Mouse (Mus musculus): ENCODE results near the gene Gm49369. TPM values are rescaled to one million over a fixed set of nuclear protein-coding genes. Genes with fewer than 3 reads are reported as not detected.
"Not testable (repeated sequence)": the region's sequence is repeated elsewhere in the genome, so short reads cannot be mapped to it uniquely, and the experiment has no call there.

Gm49369 gene
- polyA plus RNA-seq, 1 experiment from 2014 or later, result not detected

- peak; percentile 54; the same call in 1 of the 2 replicates for ATAC-seq (ENCODE audit: low FRiP score)
- no peaks in the 10 kb centered on the region for H3K9me3 ChIP-seq (replicated peaks)
- H3K36me3 ChIP-seq, result no peaks in the 10 kb centered on the region
- no peak overlapping the region for H3K4me3 ChIP-seq
- H3K9ac ChIP-seq, result no peak overlapping the region
- WGBS, result 3% methylated on average over 3 of the region's 3 CpGs
- H3K27me3 ChIP-seq, result no peaks in the 10 kb centered on the region
- H3K4me1 ChIP-seq, result peaks cover 8% of the 10 kb centered on the region
- H3K27ac ChIP-seq, result no peak overlapping the region
- no peak overlapping the region for H3K4me2 ChIP-seq (replicated peaks)
Observed at GRCm38 (mm10) chr7:142334246-142334645, 48.2 kb downstream of the Gm49369 start.

- not testable (repeated sequence) for H3K36me3 ChIP-seq; H3K27me3 ChIP-seq; H3K4me2 ChIP-seq (replicated peaks); H3K9me3 ChIP-seq (replicated peaks); ATAC-seq (ENCODE audit: low FRiP score); H3K27ac ChIP-seq; H3K9ac ChIP-seq; H3K4me3 ChIP-seq
- peaks cover 13% of the 10 kb centered on the region for H3K4me1 ChIP-seq
- WGBS, result 77% methylated on average over 4 of the region's 9 CpGs
Observed at GRCm38 (mm10) chr7:142332741-142333140, 49.7 kb downstream of the Gm49369 start.

- ATAC-seq (ENCODE audit: low FRiP score), result no peak
- Histone ChIP-seq H3K4me3 (no peak overlapping the region), H3K9ac (no peak overlapping the region), H3K27ac (no peak overlapping the region), H3K36me3 (no peaks in the 10 kb centered on the region), H3K4me2 (replicated peaks) (no peak overlapping the region), H3K4me1 (peaks cover 13% of the 10 kb centered on the region), H3K27me3 (no peaks in the 10 kb centered on the region), H3K9me3 (replicated peaks) (no peaks in the 10 kb centered on the region)
- WGBS, result 89% methylated on average over 4 of the region's 4 CpGs
Observed at GRCm38 (mm10) chr7:142331281-142331680, 51.2 kb downstream of the Gm49369 start.

GRCm38 (mm10) chr7:142330271-142330724, 52.2 kb downstream of the Gm49369 start:
- Histone ChIP-seq H3K9ac (no peak overlapping the region), H3K27ac (no peak overlapping the region), H3K9me3 (replicated peaks) (no peaks in the 10 kb centered on the region), H3K4me2 (replicated peaks) (no peak overlapping the region), H3K36me3 (no peaks in the 10 kb centered on the region), H3K27me3 (no peaks in the 10 kb centered on the region), H3K4me1 (peaks cover 13% of the 10 kb centered on the region), H3K4me3 (no peak overlapping the region)
- ATAC-seq (ENCODE audit: low FRiP score), result no peak
- 63% methylated on average over 9 of the region's 9 CpGs for WGBS

GRCm38 (mm10) chr7:142328507-142328906, 54.0 kb downstream of the Gm49369 start:
- Histone ChIP-seq H3K4me2 (replicated peaks) (no peak overlapping the region), H3K4me3 (no peak overlapping the region), H3K9me3 (replicated peaks) (no peaks in the 10 kb centered on the region), H3K4me1 (peaks cover 13% of the 10 kb centered on the region), H3K27ac (no peak overlapping the region), H3K27me3 (no peaks in the 10 kb centered on the region), H3K9ac (no peak overlapping the region), H3K36me3 (no peaks in the 10 kb centered on the region)
- ATAC-seq (ENCODE audit: low FRiP score), result no peak
- 66% methylated on average over 3 of the region's 3 CpGs for WGBS

GRCm38 (mm10) chr7:142326714-142327445, 55.6 kb downstream of the Gm49369 start:
- ATAC-seq (ENCODE audit: low FRiP score), result no peak
- Histone ChIP-seq H3K36me3 (no peaks in the 10 kb centered on the region), H3K4me2 (replicated peaks) (no peak overlapping the region), H3K9ac (no peak overlapping the region), H3K9me3 (replicated peaks) (no peaks in the 10 kb centered on the region), H3K4me1 (peaks cover 13% of the 10 kb centered on the region), H3K27me3 (no peaks in the 10 kb centered on the region), H3K27ac (no peak overlapping the region), H3K4me3 (no peak overlapping the region)
- WGBS, result 63% methylated on average over 9 of the region's 9 CpGs

- WGBS, result 85% methylated on average over 12 of the region's 12 CpGs
- Histone ChIP-seq H3K4me1 (peaks cover 8% of the 10 kb centered on the region), H3K9ac (no peak overlapping the region), H3K9me3 (replicated peaks) (no peaks in the 10 kb centered on the region), H3K27ac (no peak overlapping the region), H3K36me3 (no peaks in the 10 kb centered on the region), H3K4me2 (replicated peaks) (no peak overlapping the region), H3K27me3 (no peaks in the 10 kb centered on the region), H3K4me3 (no peak overlapping the region)
- ATAC-seq (ENCODE audit: low FRiP score), result no peak
Observed at GRCm38 (mm10) chr7:142323396-142324117, 58.9 kb downstream of the Gm49369 start.

GRCm38 (mm10) chr7:142322641-142323040, 59.8 kb downstream of the Gm49369 start:
- H3K27ac ChIP-seq, result no peak overlapping the region
- WGBS, result 85% methylated on average over 6 of the region's 6 CpGs
- no peak overlapping the region for H3K9ac ChIP-seq
- no peak overlapping the region for H3K4me3 ChIP-seq
- H3K9me3 ChIP-seq (replicated peaks), result no peaks in the 10 kb centered on the region
- H3K36me3 ChIP-seq, result no peaks in the 10 kb centered on the region
- H3K4me1 ChIP-seq, result peaks cover 5% of the 10 kb centered on the region
- ATAC-seq (ENCODE audit: low FRiP score), result no peak
- H3K4me2 ChIP-seq (replicated peaks), result no peak overlapping the region
- H3K27me3 ChIP-seq, result no peaks in the 10 kb centered on the region

- not testable (repeated sequence) for H3K4me2 ChIP-seq (replicated peaks); H3K36me3 ChIP-seq; H3K27ac ChIP-seq; ATAC-seq (ENCODE audit: low FRiP score); H3K27me3 ChIP-seq; H3K9me3 ChIP-seq (replicated peaks); H3K4me1 ChIP-seq; H3K4me3 ChIP-seq
- WGBS, result 52% methylated on average over 6 of the region's 10 CpGs
- 0 out of 2 replicates have a peak overlapping the region, but pooled peaks have one; percentile 3 for H3K9ac ChIP-seq
Observed at GRCm38 (mm10) chr7:142321637-142322306, 60.7 kb downstream of the Gm49369 start.

Other genes with a start within 250 kb of the Gm49369 start
- gene Gm39115, start 246.6 kb downstream of the Gm49369 start, polyA plus RNA-seq (2016; fragmentation: Nextera tagmentation; extraction: Ambion mirVana), result not detected in 2 replicates
- gene Gm45337, start 238.1 kb downstream of the Gm49369 start, polyA plus RNA-seq (2016; fragmentation: Nextera tagmentation; extraction: Ambion mirVana), result not detected in 2 replicates
- gene Gm29735, start 225.6 kb downstream of the Gm49369 start, polyA plus RNA-seq (2016; fragmentation: Nextera tagmentation; extraction: Ambion mirVana), result not detected in 2 replicates
- gene Gm4553, start 216.9 kb downstream of the Gm49369 start, polyA plus RNA-seq (2016; fragmentation: Nextera tagmentation; extraction: Ambion mirVana), result not detected in 2 replicates
- not detected in 2 replicates for gene Krtap5-2, start 206.7 kb downstream of the Gm49369 start, polyA plus RNA-seq (2016; fragmentation: Nextera tagmentation; extraction: Ambion mirVana)
- not detected in 2 replicates for gene Gm10153, start 192.3 kb downstream of the Gm49369 start, polyA plus RNA-seq (2016; fragmentation: Nextera tagmentation; extraction: Ambion mirVana)
- gene Krtap5-3, start 181.3 kb downstream of the Gm49369 start, polyA plus RNA-seq (2016; fragmentation: Nextera tagmentation; extraction: Ambion mirVana), result not detected in 2 replicates
- gene Gm7579, start 170.8 kb downstream of the Gm49369 start, polyA plus RNA-seq (2016; fragmentation: Nextera tagmentation; extraction: Ambion mirVana), result not detected in 2 replicates
- not detected in 2 replicates for gene Krtap5-5, start 152.7 kb downstream of the Gm49369 start, polyA plus RNA-seq (2016; fragmentation: Nextera tagmentation; extraction: Ambion mirVana)
- not detected in 2 replicates for gene Gm40460, start 141.6 kb downstream of the Gm49369 start, polyA plus RNA-seq (2016; fragmentation: Nextera tagmentation; extraction: Ambion mirVana)
- not detected in 2 replicates for gene Gm2431, start 124.3 kb downstream of the Gm49369 start, polyA plus RNA-seq (2016; fragmentation: Nextera tagmentation; extraction: Ambion mirVana)
- not detected in 2 replicates for gene Gm4559, start 108.3 kb downstream of the Gm49369 start, polyA plus RNA-seq (2016; fragmentation: Nextera tagmentation; extraction: Ambion mirVana)
- gene Krtap5-1, start 85.5 kb downstream of the Gm49369 start, polyA plus RNA-seq (2016; fragmentation: Nextera tagmentation; extraction: Ambion mirVana), result not detected in 2 replicates
- not detected in 2 replicates for gene Krtap5-4, start 79.1 kb downstream of the Gm49369 start, polyA plus RNA-seq (2016; fragmentation: Nextera tagmentation; extraction: Ambion mirVana)
- gene Ifitm10, start 8.9 kb downstream of the Gm49369 start, polyA plus RNA-seq (2016; fragmentation: Nextera tagmentation; extraction: Ambion mirVana), result 0.82 and 1.3 TPM in 2 replicates
- gene Ctsd, start 5.4 kb upstream of the Gm49369 start, polyA plus RNA-seq (2016; fragmentation: Nextera tagmentation; extraction: Ambion mirVana), result 213 and 215 TPM in 2 replicates
- 0.30 TPM in 1 of 2 replicates, not detected in the other for gene Syt8, start 52.2 kb upstream of the Gm49369 start, polyA plus RNA-seq (2016; fragmentation: Nextera tagmentation; extraction: Ambion mirVana)
- gene Tnni2, start 59.1 kb upstream of the Gm49369 start, polyA plus RNA-seq (2016; fragmentation: Nextera tagmentation; extraction: Ambion mirVana), result 1.9 and 3.6 TPM in 2 replicates
- 9.6 and 14.4 TPM in 2 replicates for gene Lsp1, start 78.1 kb upstream of the Gm49369 start, polyA plus RNA-seq (2016; fragmentation: Nextera tagmentation; extraction: Ambion mirVana)
- gene Tnnt3, start 116.2 kb upstream of the Gm49369 start, polyA plus RNA-seq (2016; fragmentation: Nextera tagmentation; extraction: Ambion mirVana), result 1.8 and 5.8 TPM in 2 replicates
- 8.4 and 13.4 TPM in 2 replicates for gene Mrpl23, start 150.0 kb upstream of the Gm49369 start, polyA plus RNA-seq (2016; fragmentation: Nextera tagmentation; extraction: Ambion mirVana)